Mouse (Mus musculus): ENCODE results near the gene Wipi2. TPM values are rescaled to one million over a fixed set of nuclear protein-coding genes. Genes with fewer than 3 reads are reported as not detected.

Wipi2 gene
- total RNA-seq, 1 experiment from 2014 or later, result 77.5 TPM

DNA sequence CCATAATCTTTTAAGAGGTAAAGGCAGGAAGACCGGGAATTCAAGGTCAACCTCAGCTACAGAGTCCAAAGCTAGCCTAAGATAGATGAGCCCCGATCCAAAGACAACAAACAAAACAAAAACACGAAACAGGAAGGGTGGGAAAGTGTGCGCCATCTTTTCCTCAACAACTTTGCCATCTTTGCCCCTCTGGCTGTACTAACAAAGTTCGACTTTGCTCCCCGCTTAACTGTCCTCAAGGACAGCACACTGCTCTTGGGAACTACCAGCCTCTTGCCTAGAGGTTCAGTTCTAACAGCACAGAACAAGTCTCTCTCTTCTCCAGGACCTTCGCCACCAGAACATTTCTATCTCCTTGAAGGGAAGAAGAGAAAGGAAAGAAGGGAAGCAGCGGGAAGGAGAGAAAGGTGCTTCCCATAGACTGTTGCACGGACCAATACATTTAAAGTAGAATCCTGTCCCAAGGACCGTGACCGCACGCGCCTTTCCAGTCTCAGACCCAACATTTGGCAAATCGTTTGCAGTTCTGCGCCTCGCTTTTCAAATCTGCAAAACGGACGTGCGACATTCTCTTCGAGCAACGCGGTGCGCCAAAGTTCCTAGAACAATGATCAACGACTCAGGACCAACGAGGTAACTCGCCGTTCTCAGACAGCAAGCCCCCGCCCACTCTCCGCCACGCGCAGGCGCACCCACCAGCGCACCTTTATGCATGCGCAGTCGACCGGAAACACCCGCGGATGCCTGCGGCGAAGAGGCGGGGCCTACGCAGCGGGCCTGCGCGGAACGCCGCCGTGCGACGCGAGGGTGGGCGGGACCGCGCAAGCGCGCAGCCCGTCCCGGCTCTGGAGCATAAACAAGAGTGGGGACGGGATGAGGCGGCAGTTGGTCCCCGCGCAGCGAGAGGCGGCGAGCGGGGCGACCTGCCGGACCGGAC, 1.5 kb downstream of the Wipi2 start:
- ATAC-seq (ENCODE audit: extremely low read depth, insufficient number of reproducible peaks, low FRiP score, poor library complexity, severe bottlenecking), result peak; percentile 85

DNA sequence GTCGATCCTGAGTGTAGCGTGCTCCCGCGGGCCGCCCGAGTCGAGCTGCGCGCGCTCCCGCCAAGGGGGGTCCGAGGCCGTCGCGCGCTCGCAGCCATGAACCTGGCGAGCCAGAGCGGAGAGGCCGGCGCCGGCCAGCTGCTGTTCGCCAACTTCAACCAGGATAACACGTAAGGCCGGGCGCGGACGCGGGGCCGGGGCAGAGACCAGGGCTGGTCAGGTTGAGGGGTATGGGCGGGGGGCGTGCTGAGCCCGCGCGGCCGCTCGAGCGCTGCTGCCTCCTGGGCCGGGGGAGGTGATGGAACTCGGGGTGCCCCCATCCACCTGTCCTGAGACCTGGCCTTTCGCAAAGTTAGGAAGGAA, 2.1 kb downstream of the Wipi2 start:
- ATAC-seq (ENCODE audit: extremely low read depth, insufficient number of reproducible peaks, low FRiP score, poor library complexity, severe bottlenecking), result no peak

DNA sequence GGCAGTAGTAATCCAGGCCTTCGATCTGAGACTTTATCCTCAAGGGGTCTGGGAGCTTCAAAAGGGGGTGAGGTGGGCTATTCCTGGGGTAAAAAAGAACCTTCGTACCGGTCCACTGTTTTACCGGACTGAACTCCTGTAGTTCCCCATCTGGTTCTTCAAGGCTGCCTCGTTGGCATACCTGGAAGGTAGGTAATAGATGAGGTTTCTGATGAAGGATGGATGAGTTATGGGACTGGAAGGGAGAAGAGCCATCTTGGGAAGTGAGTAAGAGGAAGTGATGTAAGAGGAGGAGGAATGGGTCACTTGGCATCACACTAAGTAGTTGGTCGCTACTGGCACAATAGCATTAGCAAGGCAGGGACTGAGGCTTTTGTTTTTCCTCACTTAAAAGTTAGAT, 2.7 kb downstream of the Wipi2 start:
- peak; percentile 20; the same call in 1 of the 2 replicates for ATAC-seq (ENCODE audit: extremely low read depth, insufficient number of reproducible peaks, low FRiP score, poor library complexity, severe bottlenecking)

DNA sequence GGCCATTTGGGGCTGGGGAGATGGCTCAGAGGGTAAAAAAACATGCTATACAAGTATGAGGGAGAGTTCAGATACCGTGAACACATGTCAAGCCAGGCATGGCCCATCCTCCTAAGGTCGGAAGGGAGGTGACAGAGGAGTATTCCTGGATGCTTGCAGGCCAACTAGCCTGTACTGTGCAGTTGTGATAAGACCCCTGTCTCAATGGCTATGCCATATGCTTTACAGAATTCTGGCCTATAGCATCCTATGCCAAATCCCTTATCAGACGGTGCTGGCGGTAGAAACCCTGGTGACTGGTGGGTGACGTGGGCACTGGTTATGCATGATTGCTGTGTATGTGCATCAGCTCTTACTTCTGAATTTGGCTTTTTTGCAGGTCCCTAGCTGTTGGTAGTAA, 10.3 kb downstream of the Wipi2 start:
- no peak for ATAC-seq (ENCODE audit: extremely low read depth, insufficient number of reproducible peaks, low FRiP score, poor library complexity, severe bottlenecking)

DNA sequence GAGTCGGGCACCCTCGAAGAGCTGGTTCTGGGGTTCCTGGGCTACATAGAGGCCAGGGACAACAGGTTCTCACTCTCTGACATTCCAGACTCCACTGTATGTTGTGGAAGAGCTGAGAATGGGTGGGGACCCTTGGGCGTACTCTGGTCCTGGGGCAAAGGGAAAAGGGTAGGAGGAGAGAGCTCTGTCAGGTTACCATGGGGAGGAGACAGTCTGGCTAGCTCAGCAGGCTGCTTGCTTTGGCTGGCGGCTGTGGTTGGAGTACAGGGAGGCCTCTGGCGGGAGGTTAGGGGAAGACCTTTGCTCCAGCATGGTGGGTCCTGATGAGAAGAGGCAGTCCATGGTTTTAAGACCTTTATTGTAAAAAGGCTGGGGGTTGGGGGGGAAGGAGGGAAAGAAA, 12.6 kb downstream of the Wipi2 start:
- ATAC-seq (ENCODE audit: extremely low read depth, insufficient number of reproducible peaks, low FRiP score, poor library complexity, severe bottlenecking), result no peak

DNA sequence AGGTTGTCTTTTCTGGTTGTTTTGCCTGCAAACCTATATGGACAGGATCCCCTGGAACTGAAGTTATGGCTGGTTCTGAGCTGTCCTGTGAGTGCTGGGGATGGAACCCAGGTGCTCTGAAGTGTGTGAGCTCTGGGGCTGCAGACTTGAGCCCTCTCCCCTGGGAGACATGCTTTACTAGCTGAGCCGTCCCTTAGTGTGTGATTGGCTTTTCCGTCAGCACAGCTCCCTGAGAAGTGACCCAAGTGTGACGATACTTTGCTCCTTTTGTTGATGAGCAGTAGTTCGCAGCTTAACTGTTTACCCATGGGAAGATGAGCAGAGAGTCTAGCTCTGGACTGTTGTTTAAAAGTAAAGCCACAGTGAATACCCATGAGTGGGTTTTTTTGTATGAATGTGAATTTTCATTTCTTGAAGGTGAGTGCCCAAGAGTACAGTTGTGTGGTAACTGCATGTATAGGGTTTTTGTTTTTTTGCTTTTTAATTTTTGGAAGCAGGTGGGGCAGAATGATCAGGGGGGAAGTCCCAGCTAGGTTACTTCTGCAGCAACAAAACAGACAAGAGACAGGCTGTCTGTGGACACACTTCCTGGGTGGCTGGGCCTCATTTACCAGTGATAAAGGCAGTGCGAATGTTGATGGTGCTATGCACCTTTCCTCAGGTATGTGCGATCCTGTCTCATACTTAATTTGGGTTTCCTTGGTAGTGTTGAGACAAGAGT, 14.0 kb downstream of the Wipi2 start:
- peak; percentile 51 for ATAC-seq (ENCODE audit: extremely low read depth, insufficient number of reproducible peaks, low FRiP score, poor library complexity, severe bottlenecking)

DNA sequence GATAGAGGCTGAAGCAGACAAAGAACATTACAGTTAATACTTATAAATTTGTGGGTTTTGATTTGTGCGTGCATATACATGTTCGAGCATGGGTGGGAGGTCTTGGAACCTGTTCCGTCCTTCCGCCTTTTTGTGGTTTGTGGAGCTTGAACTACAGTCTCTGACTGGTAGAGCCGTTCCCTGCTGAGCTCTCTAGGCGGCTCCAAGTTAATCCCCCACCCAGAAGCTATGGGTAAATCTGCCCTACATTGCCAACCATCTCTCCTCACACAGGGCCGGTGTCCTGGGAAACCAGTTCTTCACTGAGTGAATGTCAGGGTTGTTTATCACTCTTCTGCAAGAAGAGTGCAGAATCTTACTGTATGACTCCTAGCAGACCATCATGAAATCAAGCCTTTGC, 20.7 kb downstream of the Wipi2 start:
- ATAC-seq (ENCODE audit: extremely low read depth, insufficient number of reproducible peaks, low FRiP score, poor library complexity, severe bottlenecking), result no peak

DNA sequence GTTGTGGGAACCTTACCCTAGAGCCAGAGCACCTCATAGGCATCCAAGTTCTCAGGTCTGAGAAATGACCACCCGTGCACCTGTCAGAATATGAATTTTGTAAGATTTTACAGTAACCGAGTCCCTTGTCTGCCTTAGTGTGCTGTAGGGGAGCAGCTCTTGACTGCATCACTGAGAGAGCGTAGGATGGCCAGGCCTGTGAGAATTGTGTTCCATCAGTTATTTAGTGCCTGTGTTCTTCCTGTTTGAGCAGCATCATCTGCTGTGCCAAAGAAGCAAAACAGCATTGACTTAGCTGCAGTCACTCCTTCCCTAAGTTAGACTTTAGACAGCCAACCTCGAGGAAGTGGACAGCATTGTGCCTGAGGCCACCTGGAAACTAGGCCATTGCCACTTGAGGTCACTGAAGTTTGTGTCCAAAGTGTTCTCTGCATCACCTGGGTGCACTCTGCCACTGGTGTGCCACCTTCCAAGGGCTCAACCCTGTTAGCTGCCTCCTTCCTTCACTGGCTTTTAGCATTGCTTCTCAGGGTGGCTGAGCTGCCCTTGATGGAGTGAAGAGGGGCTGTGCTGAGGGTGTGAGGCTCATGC, 22.1 kb downstream of the Wipi2 start:
- no peak for ATAC-seq (ENCODE audit: extremely low read depth, insufficient number of reproducible peaks, low FRiP score, poor library complexity, severe bottlenecking)

DNA sequence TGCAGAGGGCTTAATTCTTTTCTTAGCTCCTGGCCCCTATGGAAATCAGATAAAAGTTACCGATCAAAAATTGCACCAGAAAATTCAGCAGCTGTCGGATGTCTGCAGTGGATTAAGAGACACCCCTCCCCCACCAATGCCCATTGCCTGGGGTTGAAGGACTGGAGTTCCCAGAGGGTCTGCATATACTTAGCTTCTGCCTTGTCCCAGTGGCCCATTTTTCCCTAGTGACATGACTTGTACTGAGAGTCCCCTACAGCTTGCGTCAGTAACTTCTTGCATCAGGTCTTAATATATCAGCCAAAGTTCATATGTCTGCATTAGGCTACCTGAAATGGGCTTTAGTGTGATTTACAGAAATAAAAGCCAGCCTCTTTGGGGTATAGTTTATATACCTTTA, 22.9 kb downstream of the Wipi2 start:
- no peak for ATAC-seq (ENCODE audit: extremely low read depth, insufficient number of reproducible peaks, low FRiP score, poor library complexity, severe bottlenecking)

DNA sequence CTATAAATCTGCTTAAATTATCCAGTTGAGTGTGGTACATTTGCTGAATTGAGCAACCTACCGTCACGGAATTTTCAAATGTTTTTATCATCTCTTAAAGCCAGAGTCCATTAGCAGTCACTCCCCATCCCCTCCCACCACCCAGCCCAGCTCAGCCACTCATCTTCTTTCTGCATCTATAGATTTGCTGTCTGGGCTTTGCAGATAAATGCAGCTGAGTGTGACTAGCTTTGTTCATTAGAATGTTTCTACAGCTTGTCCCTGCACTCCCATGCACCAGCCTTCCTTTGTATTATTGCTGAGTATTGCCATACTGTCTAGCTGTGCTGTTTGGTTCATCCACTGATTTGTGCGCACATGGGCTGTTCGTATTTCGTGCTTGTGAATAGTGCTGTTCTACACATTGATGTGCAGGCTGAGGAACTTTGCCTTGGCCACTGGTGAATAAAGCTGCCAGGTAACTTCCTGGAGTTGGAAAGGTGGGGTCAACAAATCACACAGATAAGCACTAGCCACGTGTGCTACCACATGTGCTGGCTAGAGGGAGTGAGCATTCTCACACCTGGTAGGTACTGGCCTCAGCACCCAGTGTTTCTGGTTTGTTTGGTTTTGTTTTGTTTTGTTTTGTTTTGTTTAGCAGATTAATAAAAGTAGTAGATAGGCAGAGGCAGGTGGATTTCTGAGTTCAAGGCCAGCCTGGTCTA, 23.4 kb downstream of the Wipi2 start:
- no peak for ATAC-seq (ENCODE audit: extremely low read depth, insufficient number of reproducible peaks, low FRiP score, poor library complexity, severe bottlenecking)

DNA sequence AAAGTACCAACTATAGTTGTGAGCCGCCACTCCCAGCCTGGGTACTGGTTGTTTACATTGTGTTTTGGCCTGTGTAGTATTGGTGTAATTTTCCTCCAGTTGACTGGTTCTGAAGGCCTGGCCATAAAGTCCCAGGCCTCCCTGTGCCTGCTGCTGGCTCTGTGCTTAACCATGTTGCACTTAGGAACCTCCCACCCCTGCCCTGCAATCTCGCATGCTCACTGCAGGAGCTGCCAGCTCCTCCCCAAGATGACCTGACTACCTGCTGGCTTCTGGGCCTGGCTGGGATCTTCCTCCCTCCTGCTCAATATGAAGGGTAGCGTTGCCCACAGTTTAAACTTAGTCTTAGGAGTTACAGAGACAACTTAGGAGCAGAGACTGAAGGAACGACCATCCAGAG, 24.8 kb downstream of the Wipi2 start:
- ATAC-seq (ENCODE audit: extremely low read depth, insufficient number of reproducible peaks, low FRiP score, poor library complexity, severe bottlenecking), result no peak

DNA sequence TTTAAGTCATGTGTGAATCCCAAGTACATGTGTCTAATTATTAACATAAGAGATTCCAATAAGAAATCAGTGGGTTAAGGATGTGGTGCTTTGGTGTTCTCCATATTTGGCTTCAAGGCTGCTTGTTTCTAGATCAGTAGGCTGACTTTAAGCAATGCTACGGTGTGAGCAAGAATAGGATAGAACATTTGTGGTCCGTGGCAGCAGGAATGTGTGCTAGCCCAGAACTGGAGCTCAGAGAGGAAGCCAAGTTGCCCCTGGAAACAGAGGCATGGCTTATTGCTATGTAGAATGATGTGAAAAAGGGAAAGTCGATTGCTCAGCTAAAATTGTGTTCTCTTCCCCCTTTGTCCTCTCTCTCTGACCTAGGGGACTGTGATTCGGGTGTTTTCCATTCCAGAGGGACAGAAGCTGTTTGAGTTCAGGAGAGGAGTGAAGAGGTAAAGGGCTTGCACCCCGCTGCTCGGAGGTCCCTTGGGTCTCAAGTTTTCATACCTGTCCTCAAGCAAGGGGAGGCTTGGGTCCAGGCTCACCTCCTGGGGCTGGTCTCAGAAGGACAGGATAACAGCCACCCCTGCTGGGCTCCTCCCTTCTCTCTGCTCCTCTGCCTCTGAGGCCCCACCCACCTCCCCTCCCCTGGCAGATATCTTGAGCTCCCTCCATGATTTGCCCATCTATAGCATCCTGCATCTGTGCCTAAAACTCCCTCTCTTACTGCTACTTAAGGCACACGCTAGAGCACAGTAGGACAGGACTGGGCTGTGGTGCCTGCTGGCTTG, 33.3 kb downstream of the Wipi2 start:
- no peak for ATAC-seq (ENCODE audit: extremely low read depth, insufficient number of reproducible peaks, low FRiP score, poor library complexity, severe bottlenecking)

DNA sequence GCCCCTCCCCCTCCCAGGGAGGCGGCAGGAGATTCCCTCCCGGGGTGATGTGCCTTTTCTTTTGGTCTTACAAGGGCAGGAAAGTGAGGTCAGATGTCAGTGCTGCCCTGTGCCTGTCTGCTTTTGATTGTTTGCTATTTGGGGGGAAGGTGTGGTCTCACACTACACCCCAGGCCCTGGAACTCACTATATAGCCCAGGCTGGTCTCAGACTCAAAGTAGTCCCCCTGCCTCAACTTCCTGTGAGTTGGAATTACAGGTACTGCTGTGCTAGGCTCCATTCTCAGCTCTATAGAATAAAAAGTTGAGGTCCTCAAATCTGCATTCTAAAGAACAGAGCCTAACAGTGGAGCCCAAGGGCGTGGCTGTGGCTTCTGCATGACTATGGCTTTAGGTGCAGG, 40.4 kb downstream of the Wipi2 start:
- no peak for ATAC-seq (ENCODE audit: extremely low read depth, insufficient number of reproducible peaks, low FRiP score, poor library complexity, severe bottlenecking)

DNA sequence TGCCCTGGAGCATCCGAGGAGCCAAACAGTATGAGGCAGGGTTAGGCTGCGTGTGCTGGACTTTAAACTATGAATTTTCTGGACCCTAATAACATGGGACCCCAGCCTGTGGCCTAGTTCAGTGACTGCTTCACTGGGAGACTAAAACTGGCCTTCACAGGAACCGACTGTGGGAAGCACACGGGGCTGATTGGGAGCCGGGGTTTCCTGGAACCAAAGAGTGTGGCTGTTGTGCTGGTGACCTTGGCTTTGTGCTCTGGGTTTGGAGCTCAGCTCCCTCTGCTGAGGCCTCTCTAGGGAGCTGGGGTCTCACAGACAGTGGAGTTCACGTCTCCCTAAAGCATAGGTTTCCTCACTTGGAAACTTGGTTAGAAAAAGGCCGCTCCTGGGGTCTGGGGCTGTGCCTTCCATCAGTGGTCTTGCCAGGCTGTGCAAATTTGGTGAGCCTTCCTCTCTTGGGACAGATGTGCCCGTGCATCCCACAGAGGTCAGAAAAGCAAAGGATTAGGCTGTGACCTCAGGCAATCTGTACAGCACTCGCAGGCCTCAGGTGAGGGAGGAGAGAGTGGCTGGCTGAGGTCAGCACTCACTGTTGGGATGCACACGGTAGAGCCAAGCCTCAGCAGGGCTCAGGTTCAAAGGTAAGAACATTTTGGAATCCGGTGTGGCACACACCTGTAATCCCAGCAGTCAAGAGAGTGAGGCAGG, 41.2 kb downstream of the Wipi2 start:
- no peak for ATAC-seq (ENCODE audit: extremely low read depth, insufficient number of reproducible peaks, low FRiP score, poor library complexity, severe bottlenecking)

DNA sequence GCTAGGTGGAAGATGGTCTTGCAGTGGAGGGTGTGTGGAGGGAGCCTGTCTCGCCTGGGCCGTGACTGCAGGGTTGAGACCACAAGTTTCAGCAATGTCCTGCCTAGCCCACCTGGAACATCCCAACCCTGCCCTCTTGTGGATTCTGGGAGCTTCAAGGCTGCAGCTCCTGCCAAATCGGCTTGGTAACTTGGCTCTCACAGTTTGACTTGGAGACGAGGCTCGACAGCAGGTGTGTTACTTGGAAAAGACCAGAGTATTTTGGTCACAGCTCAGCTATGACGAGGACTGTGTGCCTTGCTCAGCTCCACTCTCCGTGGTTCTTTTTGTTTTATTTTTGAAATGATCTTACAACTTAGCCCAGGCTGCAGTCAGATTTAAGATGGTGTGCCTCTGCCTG, 42.2 kb downstream of the Wipi2 start:
- no peak for ATAC-seq (ENCODE audit: extremely low read depth, insufficient number of reproducible peaks, low FRiP score, poor library complexity, severe bottlenecking)

DNA sequence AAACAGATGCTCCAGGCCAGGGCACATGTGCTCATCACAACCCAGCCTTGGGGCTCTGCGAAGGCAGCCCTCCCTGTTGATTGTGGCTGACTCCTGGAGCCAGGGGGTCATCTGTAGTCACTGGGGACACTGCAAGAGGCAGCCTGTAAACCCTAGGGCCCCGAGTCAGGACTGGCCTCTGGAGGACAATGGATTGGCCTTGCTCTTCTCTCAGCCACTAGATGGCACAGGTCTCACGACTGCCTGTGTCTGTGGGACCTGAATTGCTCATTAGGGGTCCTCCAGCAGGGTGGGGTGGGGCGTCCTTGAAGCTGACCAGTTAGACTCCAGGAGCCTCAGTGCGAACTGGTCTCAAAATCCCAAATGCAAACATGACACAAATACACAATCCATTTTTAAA, 45.6 kb downstream of the Wipi2 start:
- ATAC-seq (ENCODE audit: extremely low read depth, insufficient number of reproducible peaks, low FRiP score, poor library complexity, severe bottlenecking), result no peak

DNA sequence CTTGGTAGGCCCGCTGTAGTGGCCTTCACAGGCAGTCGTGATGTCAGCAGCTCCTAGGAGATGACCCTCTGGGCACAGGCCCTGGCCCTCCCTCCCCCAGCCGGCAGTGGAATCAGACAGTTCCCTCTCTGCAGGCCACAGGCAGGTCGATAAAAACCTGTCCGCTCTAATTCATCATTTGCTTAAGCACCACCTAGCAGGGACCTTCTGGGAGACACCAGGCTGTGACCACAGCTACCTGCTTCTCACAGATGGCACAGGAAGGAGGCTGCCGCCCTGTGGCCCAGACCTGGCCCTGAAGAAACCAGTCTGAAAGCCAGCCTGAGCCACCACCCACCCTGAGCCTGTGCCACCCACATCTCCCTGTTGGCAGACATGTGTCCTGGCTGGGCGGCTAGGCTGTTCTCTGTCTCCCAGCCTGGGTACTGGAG, 50.7 kb downstream of the Wipi2 start:
- ATAC-seq (ENCODE audit: extremely low read depth, insufficient number of reproducible peaks, low FRiP score, poor library complexity, severe bottlenecking), result no peak

DNA sequence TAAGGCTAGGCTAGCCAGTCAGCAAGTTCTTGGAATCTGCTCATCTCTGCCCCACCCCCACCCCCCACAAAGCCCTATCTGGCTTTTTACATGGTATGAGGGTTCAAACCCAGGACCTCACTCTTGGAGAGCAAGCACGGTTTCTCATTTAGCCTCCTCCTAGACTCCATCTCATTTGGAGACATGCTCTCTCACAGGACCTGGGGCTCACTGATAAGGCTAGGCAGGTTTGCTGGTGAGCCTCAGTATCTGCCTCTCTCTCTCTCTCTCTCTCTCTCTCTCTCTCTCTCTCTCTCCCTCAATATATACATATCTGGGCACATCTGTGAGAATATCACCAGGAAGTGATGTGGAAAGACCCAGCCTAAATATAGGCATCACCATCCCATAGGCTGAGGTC, 51.6 kb downstream of the Wipi2 start:
- ATAC-seq (ENCODE audit: extremely low read depth, insufficient number of reproducible peaks, low FRiP score, poor library complexity, severe bottlenecking), result no peak
